Mouse (Mus musculus) testis, adult 2 months (tissue): ENCODE results near the gene Phkb. TPM values are rescaled to one million over a fixed set of nuclear protein-coding genes. Genes with fewer than 3 reads are reported as not detected.

ENCODE experiments used
- H3K27ac ChIP-seq: fragments of 200-500 bp; 2 replicates; pipeline ENCODE4 v1.5.1; 2012; ENCODE audit warnings: low read depth, low read length; ENCODE audit not compliant: control insufficient read depth, insufficient read depth
- H3K27me3 ChIP-seq: fragments of 200-500 bp; 2 replicates; pipeline ENCODE4 v1.6.1; 2012; ENCODE audit warnings: mild to moderate bottlenecking, low read length, moderate library complexity; ENCODE audit not compliant: control insufficient read depth, insufficient read depth
- H3K36me3 ChIP-seq: fragments of 200-500 bp; 2 replicates; pipeline ENCODE4 v1.6.1; 2012; ENCODE audit warnings: mild to moderate bottlenecking, low read length; ENCODE audit not compliant: control insufficient read depth, insufficient read depth
- H3K4me1 ChIP-seq: fragments of 200-500 bp; 2 replicates; pipeline ENCODE4 v1.6.1; 2012; ENCODE audit warnings: low read length; ENCODE audit not compliant: control insufficient read depth, insufficient read depth
- H3K4me3 ChIP-seq: fragments of 200-500 bp; 2 replicates; pipeline ENCODE4 v1.5.1; 2012; ENCODE audit warnings: low read depth, mild to moderate bottlenecking, low read length, moderate library complexity, mixed read lengths; ENCODE audit not compliant: control insufficient read depth
- CTCF ChIP-seq: fragments of 200-500 bp; IDR thresholded peaks from 2 replicates; pipeline ENCODE4 v1.5.1; 2012; ENCODE audit warnings: low read depth, mild to moderate bottlenecking, inconsistent platforms, low read length, moderate library complexity; ENCODE audit not compliant: control insufficient read depth, insufficient read depth, insufficient replicate concordance
- POLR2A ChIP-seq: fragments of 200-500 bp; IDR thresholded peaks from 2 replicates; pipeline ENCODE4 v1.6.1; 2012; ENCODE audit warnings: low read depth, mild to moderate bottlenecking, inconsistent platforms, low read length, moderate library complexity; ENCODE audit not compliant: control insufficient read depth
- polyA plus RNA-seq: library from polyadenylated mRNA; depleted of rRNA; stranded (reverse); fragments of >200 nt; gene quantifications from 2 replicates; pipeline ENCODE4 v1.2.3, GENCODE M21; 2012

Phkb gene
- polyA plus RNA-seq, 1 experiment = 2.9 TPM

DNA sequence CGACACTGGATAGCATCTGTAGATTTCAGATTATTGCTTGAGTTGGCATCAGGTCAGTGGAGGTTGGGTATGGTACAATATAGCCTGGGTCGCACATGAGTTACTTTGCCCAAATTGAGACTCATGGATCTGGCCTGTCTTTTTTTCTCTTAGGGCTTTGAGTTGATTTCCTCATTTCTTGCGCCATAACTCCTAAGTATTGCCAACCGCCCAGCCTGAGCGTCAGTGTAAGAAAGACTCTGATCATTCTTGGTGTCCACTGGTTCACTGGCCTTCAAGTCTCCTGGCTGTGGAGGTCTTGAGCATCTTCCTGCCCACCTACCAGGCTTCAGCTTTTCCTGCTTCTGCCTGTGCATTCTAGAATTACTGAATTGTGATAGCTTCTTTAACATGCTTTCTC is 104.1 kb downstream of the Phkb start:
- Histone ChIP-seq H3K27ac (no peak overlapping the region), H3K27me3 (no peaks in the 10 kb centered on the region), H3K36me3 (no peaks in the 10 kb centered on the region), H3K4me3 (no peak overlapping the region), H3K4me1 (no peaks in the 10 kb centered on the region)
- no peak for TF ChIP-seq CTCF
- no peak for TF ChIP-seq POLR2A

DNA sequence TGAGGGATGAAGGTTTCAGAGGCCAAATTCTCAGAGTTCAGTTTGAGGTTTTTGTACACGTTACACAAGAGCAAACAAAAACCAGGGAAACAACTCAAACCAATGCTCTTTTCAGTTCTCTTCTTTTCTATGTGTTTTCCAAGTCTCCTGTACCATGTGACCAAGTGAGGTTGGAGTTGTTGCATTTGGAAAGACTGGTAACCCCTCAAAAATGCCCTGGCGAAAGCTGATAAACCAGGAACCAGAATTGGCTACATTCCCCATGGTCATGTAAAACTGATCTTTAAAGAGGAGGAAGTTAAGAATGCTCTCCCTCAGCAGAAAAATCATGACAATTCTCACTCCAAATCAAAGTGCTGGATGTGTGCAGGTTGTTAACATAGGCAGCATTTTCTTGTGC is 117.6 kb downstream of the Phkb start:
- Histone ChIP-seq H3K27me3 (no peaks in the 10 kb centered on the region), H3K4me1 (no peaks in the 10 kb centered on the region), H3K36me3 (no peaks in the 10 kb centered on the region), H3K27ac (no peak overlapping the region), H3K4me3 (no peak overlapping the region)
- TF ChIP-seq POLR2A (no peak), CTCF (no peak)

DNA sequence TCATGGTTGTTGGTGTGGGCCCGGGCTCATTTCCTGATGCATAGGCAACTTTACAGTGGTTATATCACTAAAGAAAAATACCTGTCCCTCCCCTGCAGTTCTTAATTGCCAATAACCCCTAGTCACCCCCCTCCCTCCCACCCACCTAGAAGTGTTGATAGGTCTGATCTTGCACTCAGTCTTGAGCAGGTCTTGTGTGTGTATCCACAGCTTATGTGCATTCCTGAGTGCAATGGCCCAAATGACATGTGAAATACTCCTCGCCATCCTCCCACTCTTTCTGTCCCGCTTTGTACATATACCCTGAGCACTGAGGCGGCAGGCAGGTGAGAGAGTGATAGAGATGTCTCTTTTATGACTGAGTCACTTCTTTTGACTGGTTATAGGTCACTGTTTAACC is 119.1 kb downstream of the Phkb start:
- H3K4me3 ChIP-seq = no peak overlapping the region

DNA sequence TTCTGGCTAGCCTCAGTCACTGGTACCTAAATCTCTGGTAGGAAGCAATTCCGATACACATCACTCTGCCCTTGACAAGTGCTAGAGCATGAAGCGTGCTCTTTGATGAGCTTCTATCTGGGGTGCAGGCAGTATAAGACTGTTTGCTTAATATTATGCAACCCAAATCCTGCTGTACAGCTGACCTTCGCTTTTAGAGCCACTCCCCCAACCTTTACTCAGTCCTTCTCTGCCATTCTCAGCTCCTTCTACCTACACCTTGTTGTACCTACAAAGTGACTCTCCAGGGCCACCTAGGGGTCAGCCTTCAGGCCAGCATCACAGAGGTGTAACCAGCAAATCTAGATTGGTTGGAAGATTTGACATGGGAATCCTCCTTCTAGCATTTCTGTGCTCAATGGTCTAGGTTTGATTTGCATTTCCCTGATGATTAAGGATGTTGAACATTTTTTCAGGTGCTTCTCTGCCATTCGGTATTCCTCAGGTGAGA is 136.9 kb downstream of the Phkb start:
- no peaks in the 10 kb centered on the region for H3K36me3 ChIP-seq
- H3K4me3 ChIP-seq = no peak overlapping the region
- no peaks in the 10 kb centered on the region for H3K27me3 ChIP-seq
- TF ChIP-seq CTCF (no peak), POLR2A (no peak)
- H3K4me1 ChIP-seq = no peaks in the 10 kb centered on the region
- H3K27ac ChIP-seq = no peak overlapping the region

More for the DNA sequence above, 119.1 kb downstream of the Phkb start:
- no peak for TF ChIP-seq CTCF
- no peak for TF ChIP-seq POLR2A
- Histone ChIP-seq H3K27me3 (no peaks in the 10 kb centered on the region), H3K27ac (no peak overlapping the region), H3K36me3 (no peaks in the 10 kb centered on the region), H3K4me1 (no peaks in the 10 kb centered on the region)

DNA sequence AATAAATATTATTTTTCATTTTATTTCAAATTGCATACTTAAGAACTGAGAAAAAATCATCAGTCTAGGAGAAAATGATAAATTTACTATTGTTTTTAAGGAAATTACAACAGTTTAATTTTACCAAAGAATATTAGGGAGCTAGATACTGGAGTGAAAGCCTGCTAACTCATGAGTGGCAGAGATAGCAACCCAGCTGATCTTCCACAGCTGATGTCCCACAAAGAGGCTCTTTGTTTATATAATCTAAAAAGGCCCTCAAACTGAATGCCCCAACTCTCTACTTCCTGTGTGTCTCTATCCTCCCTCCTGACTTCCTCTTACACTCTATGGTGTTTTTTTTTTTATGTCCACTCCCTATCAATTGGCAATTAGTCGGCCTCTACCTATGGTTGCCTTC is 152.2 kb downstream of the Phkb start:
- Histone ChIP-seq H3K27me3 (no peaks in the 10 kb centered on the region), H3K36me3 (no peaks in the 10 kb centered on the region), H3K4me1 (no peaks in the 10 kb centered on the region), H3K4me3 (no peak overlapping the region), H3K27ac (no peak overlapping the region)
- TF ChIP-seq CTCF (no peak), POLR2A (no peak)

DNA sequence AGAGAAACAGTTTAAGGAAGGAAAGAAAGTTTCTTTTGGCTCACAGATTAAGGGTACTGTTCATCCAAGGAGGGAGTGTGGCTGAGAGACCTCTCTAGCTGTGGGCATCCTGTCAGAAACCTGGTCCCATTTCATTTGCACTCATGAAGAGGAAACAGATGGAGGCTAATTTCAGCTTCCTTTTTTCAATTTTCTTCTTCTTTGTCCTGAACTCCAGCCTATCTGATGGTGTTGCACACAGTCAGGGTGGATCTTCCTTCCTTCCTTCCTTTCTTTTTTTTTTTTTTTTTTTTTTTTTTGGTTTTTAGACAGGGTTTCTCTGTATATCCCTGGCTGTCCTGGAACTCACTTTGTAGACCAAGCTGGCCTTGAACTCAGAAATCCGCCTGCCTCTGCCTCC is 152.9 kb downstream of the Phkb start:
- TF ChIP-seq CTCF (no peak), POLR2A (no peak)

DNA sequence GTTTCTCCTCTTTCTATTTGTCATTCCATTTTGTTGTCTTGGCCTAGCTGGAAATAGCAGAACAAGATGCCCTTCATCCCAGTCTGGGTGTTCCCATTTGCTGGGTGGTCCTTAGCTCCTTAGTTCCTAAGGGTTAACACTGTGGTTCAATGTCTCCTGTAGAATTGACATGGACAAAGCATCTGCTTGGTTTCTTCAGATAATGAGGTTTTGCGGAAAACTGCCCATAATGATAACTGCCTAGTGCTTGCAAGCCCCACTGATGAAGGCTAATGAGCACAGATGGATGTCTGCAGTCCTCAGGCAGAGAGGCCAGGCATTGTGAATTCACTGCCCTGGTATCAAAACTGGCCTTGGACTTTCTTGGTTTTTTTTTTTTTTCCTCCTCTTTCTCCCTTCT is 155.2 kb downstream of the Phkb start:
- Histone ChIP-seq H3K4me3 (no peak overlapping the region), H3K27me3 (no peaks in the 10 kb centered on the region), H3K4me1 (no peaks in the 10 kb centered on the region), H3K36me3 (no peaks in the 10 kb centered on the region), H3K27ac (no peak overlapping the region)
- TF ChIP-seq CTCF (no peak), POLR2A (no peak)

More for the DNA sequence above, 152.9 kb downstream of the Phkb start:
- Histone ChIP-seq H3K36me3 (no peaks in the 10 kb centered on the region), H3K27ac (no peak overlapping the region), H3K27me3 (no peaks in the 10 kb centered on the region), H3K4me3 (no peak overlapping the region), H3K4me1 (no peaks in the 10 kb centered on the region)

DNA sequence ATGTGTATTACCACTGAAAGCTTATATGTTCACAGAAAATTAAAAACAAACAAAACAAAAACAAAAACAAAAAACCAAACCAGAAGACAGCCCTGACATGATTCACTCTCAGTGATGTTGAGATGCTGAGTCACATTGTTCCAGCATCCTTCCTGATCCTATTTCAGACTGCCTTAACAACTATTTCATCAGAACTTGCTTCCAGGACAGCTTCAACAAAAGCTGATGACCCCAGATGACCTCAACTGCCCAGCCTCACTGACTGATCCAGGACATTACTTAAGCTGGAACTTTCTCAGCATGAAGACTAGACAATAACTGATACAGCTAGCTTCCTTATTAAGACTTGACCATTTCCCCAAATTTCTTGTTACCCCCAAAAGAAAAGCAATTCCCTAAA is 165.7 kb downstream of the Phkb start:
- Histone ChIP-seq H3K36me3 (no peaks in the 10 kb centered on the region), H3K4me1 (no peaks in the 10 kb centered on the region), H3K4me3 (no peak overlapping the region), H3K27me3 (no peaks in the 10 kb centered on the region), H3K27ac (no peak overlapping the region)
- TF ChIP-seq CTCF = no peak
- TF ChIP-seq POLR2A = no peak
